Mouse (Mus musculus): Measurements from ENCODE around the gene Saysd1.

The Saysd1 gene

GRCm38 (mm10) chr14:20164438-20164837, 26.1 kb upstream of the Saysd1 start:
- DNase-seq (ENCODE audit: extremely low spot score), result no peak

- no peak for DNase-seq (ENCODE audit: extremely low spot score)
Observed at GRCm38 (mm10) chr14:20162686-20163085, 24.4 kb upstream of the Saysd1 start.

GRCm38 (mm10) chr14:20158727-20159681, 20.7 kb upstream of the Saysd1 start:
- no peak for DNase-seq (ENCODE audit: extremely low spot score)

GRCm38 (mm10) chr14:20157595-20157994, 19.3 kb upstream of the Saysd1 start:
- DNase-seq (ENCODE audit: extremely low spot score), result no peak

GRCm38 (mm10) chr14:20155718-20156117, 17.4 kb upstream of the Saysd1 start:
- no peak for DNase-seq (ENCODE audit: extremely low spot score)

GRCm38 (mm10) chr14:20154937-20155336, 16.6 kb upstream of the Saysd1 start:
- no peak for DNase-seq (ENCODE audit: extremely low spot score)

GRCm38 (mm10) chr14:20154245-20154644, 15.9 kb upstream of the Saysd1 start:
- DNase-seq (ENCODE audit: extremely low spot score), result no peak

- no peak for DNase-seq (ENCODE audit: extremely low spot score)
Observed at GRCm38 (mm10) chr14:20149127-20150080, 11.1 kb upstream of the Saysd1 start.

GRCm38 (mm10) chr14:20148514-20148913, 10.2 kb upstream of the Saysd1 start:
- no peak for DNase-seq (ENCODE audit: extremely low spot score)

GRCm38 (mm10) chr14:20147854-20148253, 9.5 kb upstream of the Saysd1 start:
- no peak for DNase-seq (ENCODE audit: extremely low spot score)

- DNase-seq (ENCODE audit: extremely low spot score), result peak; percentile 31
Observed at GRCm38 (mm10) chr14:20144093-20144492, 5.8 kb upstream of the Saysd1 start.

GRCm38 (mm10) chr14:20134965-20135671, 3.2 kb downstream of the Saysd1 start:
- DNase-seq (ENCODE audit: extremely low spot score), result no peak

- DNase-seq (ENCODE audit: extremely low spot score), result no peak
Observed at GRCm38 (mm10) chr14:20128162-20128561, 10.2 kb downstream of the Saysd1 start.

- no peak for DNase-seq (ENCODE audit: extremely low spot score)
Observed at GRCm38 (mm10) chr14:20127406-20128087, 10.8 kb downstream of the Saysd1 start.

GRCm38 (mm10) chr14:20120868-20121267, 17.5 kb downstream of the Saysd1 start:
- DNase-seq (ENCODE audit: extremely low spot score), result no peak

- DNase-seq (ENCODE audit: extremely low spot score), result no peak
Observed at GRCm38 (mm10) chr14:20120012-20120411, 18.3 kb downstream of the Saysd1 start.

- DNase-seq (ENCODE audit: extremely low spot score), result peak; percentile 22
Observed at GRCm38 (mm10) chr14:20116149-20116605, 22.2 kb downstream of the Saysd1 start.

- DNase-seq (ENCODE audit: extremely low spot score), result no peak
Observed at GRCm38 (mm10) chr14:20114951-20115350, 23.4 kb downstream of the Saysd1 start.

- peak; percentile 82 for DNase-seq (ENCODE audit: extremely low spot score)
Observed at GRCm38 (mm10) chr14:20113964-20114363, 24.4 kb downstream of the Saysd1 start.

- no peak for DNase-seq (ENCODE audit: extremely low spot score)
Observed at GRCm38 (mm10) chr14:20113189-20113961, 25.0 kb downstream of the Saysd1 start.

Measured in embryo, embryonic 9.5 days (tissue).